Mouse (Mus musculus): ENCODE measurements around the gene Odf3l1.

GRCm38 (mm10) chr9:56830162-56830561 lies 34.3 kb downstream of the Odf3l1 start:
- TF ChIP-seq CTCF (IDR thresholded peaks at IDR 0.05; ENCODE audit: low read depth) (no peak), EP300 (IDR thresholded peaks at IDR 0.05; ENCODE audit: low read depth) (no peak)
